Mouse (Mus musculus): ENCODE measurements around the gene Sgf29.

GRCm38 (mm10) chr7:126701070-126701469, 52.0 kb downstream of the Sgf29 start:
- TF ChIP-seq GATA1 (IDR thresholded peaks at IDR 0.05; ENCODE audit: borderline replicate concordance, low read length) = no peak
- no peak for TF ChIP-seq FLI1 (IDR thresholded peaks at IDR 0.05; ENCODE audit: low read length)
